In the genomic region with DNA sequence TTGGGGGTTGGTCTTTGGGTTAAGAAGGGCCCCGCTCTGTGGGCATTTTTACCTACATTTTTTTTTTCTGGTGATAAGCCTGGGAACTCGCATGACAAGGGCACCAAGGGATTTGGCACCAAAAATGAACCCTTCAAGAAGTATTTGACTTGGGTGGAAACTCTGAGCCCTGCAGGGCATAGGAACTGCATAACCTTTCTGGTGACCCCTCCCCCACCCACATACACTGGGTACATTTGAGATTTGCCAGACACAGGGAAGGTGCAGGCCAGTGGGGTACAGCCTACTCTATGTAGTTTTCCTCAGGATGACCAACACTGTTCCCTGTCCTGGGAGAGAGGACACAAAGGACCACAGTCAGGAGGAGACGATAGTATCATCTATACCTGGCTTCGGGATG, we compare ENCODE assay signal across 18 mouse cellular contexts. TPM values are rescaled to one million over a fixed set of nuclear protein-coding genes. Genes with fewer than 3 reads are reported as not detected.
DNase-seq lines count a peak whose midpoint lies in the region; ATAC-seq and TF ChIP-seq lines count a peak whose summit lies in the region.
"Had no signal": no experiment of that assay in that cellular context is flagged by ENCODE, and none has a peak within 500 bp of the region (broad histone marks: within the 10 kb centered on the region; RNA-seq: fewer than 3 reads in every experiment).

No protein-coding gene starts in this region.

- TF ChIP-seq CTCF in cortical plate, adult 2 months (IDR thresholded peaks at IDR 0.05; ENCODE audit: extremely low read depth, insufficient read depth, low read length), result no peak
- TF ChIP-seq CTCF in hindbrain, postnatal 0 days (IDR thresholded peaks at IDR 0.05; ENCODE audit: low read depth), result no peak

- peaks cover 67% of the 10 kb centered on the region for H3K4me1 ChIP-seq in heart, embryonic 15.5 days (replicated peaks)
- peaks cover 31% of the 10 kb centered on the region for H3K4me1 ChIP-seq in heart, embryonic 11.5 days (ENCODE audit: control insufficient read depth, insufficient read depth, low read length)
- peaks cover 7% of the 10 kb centered on the region for H3K4me1 ChIP-seq in kidney, embryonic 16.5 days (ENCODE audit: insufficient read depth, low read length)
- H3K4me1 ChIP-seq in cortical plate, adult 2 months (ENCODE audit: control insufficient read depth, insufficient read depth, low read length), result peaks cover 5% of the 10 kb centered on the region; the same call in 1 of the 2 replicates
- peaks cover 19% of the 10 kb centered on the region for H3K4me1 ChIP-seq in hindbrain, postnatal 0 days (ENCODE audit: insufficient read depth, low read length)

- 0 out of 2 replicates have a peak, but pooled peaks cover 3% of the 10 kb centered on the region for H3K27me3 ChIP-seq in heart, embryonic 15.5 days
- H3K27me3 ChIP-seq in heart, embryonic 11.5 days (ENCODE audit: control insufficient read depth, insufficient read depth, low read length), result peaks cover 11% of the 10 kb centered on the region
- H3K27me3 ChIP-seq in kidney, embryonic 16.5 days (ENCODE audit: insufficient read depth, low read length), result peaks cover 18% of the 10 kb centered on the region
- no peaks in the 10 kb centered on the region for H3K27me3 ChIP-seq in hindbrain, postnatal 0 days (ENCODE audit: insufficient read depth, low read length)
- H3K27me3 ChIP-seq: Patski had no signal

- H3K9ac ChIP-seq in heart, embryonic 15.5 days, result no peak overlapping the region
- no peak overlapping the region for H3K9ac ChIP-seq in heart, embryonic 11.5 days (ENCODE audit: low read depth, low read length)
- no peak overlapping the region for H3K9ac ChIP-seq in kidney, embryonic 16.5 days (replicated peaks; ENCODE audit: low read length)
- H3K9ac ChIP-seq in hindbrain, postnatal 0 days (replicated peaks; ENCODE audit: low read length), result no peak overlapping the region
- H3K9ac ChIP-seq: embryonic facial prominence, embryonic 12.5 days; heart, embryonic 12.5 days had no signal

- H3K27ac ChIP-seq in heart, embryonic 15.5 days, result peak overlapping the region; percentile 6; the same call in 1 of the 2 replicates
- no peak overlapping the region for H3K27ac ChIP-seq in heart, embryonic 11.5 days (ENCODE audit: low read depth, low read length)
- no peak overlapping the region for H3K27ac ChIP-seq in kidney, embryonic 16.5 days (ENCODE audit: low read length)
- H3K27ac ChIP-seq in cortical plate, adult 2 months (ENCODE audit: insufficient read depth, low read length), result no peak overlapping the region
- H3K27ac ChIP-seq in hindbrain, postnatal 0 days, result no peak overlapping the region
- H3K27ac ChIP-seq: embryonic facial prominence, embryonic 12.5 days had no signal

- no peak overlapping the region for H3K4me2 ChIP-seq in heart, embryonic 15.5 days
- H3K4me2 ChIP-seq in heart, embryonic 11.5 days, result no peak overlapping the region
- H3K4me2 ChIP-seq in kidney, embryonic 16.5 days (replicated peaks; ENCODE audit: low read depth, low read length), result no peak overlapping the region
- H3K4me2 ChIP-seq in hindbrain, postnatal 0 days (ENCODE audit: low read depth, low read length), result peak overlapping the region; percentile 86
- H3K4me2 ChIP-seq: embryonic facial prominence, embryonic 12.5 days had no signal

- no peak for TF ChIP-seq POLR2A in cortical plate, adult 2 months (IDR thresholded peaks at IDR 0.05; ENCODE audit: extremely low read depth, insufficient read depth, low read length)

- H3K9me3 ChIP-seq in heart, embryonic 15.5 days (replicated peaks), result no peaks in the 10 kb centered on the region
- no peaks in the 10 kb centered on the region for H3K9me3 ChIP-seq in heart, embryonic 11.5 days (replicated peaks; ENCODE audit: control insufficient read depth, low read length)
- H3K9me3 ChIP-seq in kidney, embryonic 16.5 days (ENCODE audit: low read length), result no peaks in the 10 kb centered on the region
- H3K9me3 ChIP-seq in hindbrain, postnatal 0 days (ENCODE audit: low read length), result no peaks in the 10 kb centered on the region
- H3K9me3 ChIP-seq: embryonic facial prominence, embryonic 12.5 days; heart, embryonic 12.5 days had no signal

- no peaks in the 10 kb centered on the region for H3K36me3 ChIP-seq in heart, embryonic 15.5 days
- no peaks in the 10 kb centered on the region for H3K36me3 ChIP-seq in heart, embryonic 11.5 days (ENCODE audit: control insufficient read depth, insufficient read depth, low read length)
- H3K36me3 ChIP-seq in kidney, embryonic 16.5 days (ENCODE audit: insufficient read depth, low read length), result no peaks in the 10 kb centered on the region
- no peaks in the 10 kb centered on the region for H3K36me3 ChIP-seq in hindbrain, postnatal 0 days (ENCODE audit: insufficient read depth, low read length)
- H3K36me3 ChIP-seq: embryonic facial prominence, embryonic 12.5 days; heart, embryonic 12.5 days had no signal

- 79% methylated on average over 4 of the region's 4 CpGs for WGBS in heart, embryonic 15.5 days
- WGBS in heart, embryonic 11.5 days (ENCODE audit: insufficient replicate concordance), result 78% methylated on average over 4 of the region's 4 CpGs
- WGBS in kidney, embryonic 16.5 days, result 85% methylated on average over 4 of the region's 4 CpGs
- WGBS in hindbrain, postnatal 0 days, result 85% methylated on average over 4 of the region's 4 CpGs

- DNase-seq in kidney, postnatal 25 days, result peak; percentile 52 to 61
- no peak for DNase-seq in hindbrain, postnatal 0 days (ENCODE audit: low spot score)
- no peak for DNase-seq in adrenal gland, adult (ENCODE audit: inconsistent age in 2 of 2, low spot score in 1 of 2)
- DNase-seq: cerebellum, adult 8-10 months; gastrocnemius, postnatal 36 days; liver; lung, adult 2 months; spleen, adult 18-20 months; thymus, adult 18-20 months had no signal

- H3K4me3 ChIP-seq in heart, embryonic 15.5 days, result no peak overlapping the region
- no peak overlapping the region for H3K4me3 ChIP-seq in heart, embryonic 11.5 days (ENCODE audit: low read depth, low read length)
- H3K4me3 ChIP-seq in kidney, embryonic 16.5 days (ENCODE audit: low read length), result no peak overlapping the region
- H3K4me3 ChIP-seq in cortical plate, adult 2 months (ENCODE audit: insufficient read depth, low read length), result peak overlapping the region; percentile 67; the same call in 1 of the 2 replicates
- 0 out of 2 replicates have a peak overlapping the region, but pooled peaks have one; percentile 1 for H3K4me3 ChIP-seq in hindbrain, postnatal 0 days (ENCODE audit: low read length)
- H3K4me3 ChIP-seq: embryonic facial prominence, embryonic 12.5 days; heart, embryonic 12.5 days had no signal

- ATAC-seq in heart, embryonic 15.5 days (replicated peaks; ENCODE audit: insufficient number of reproducible peaks, insufficient read depth, low FRiP score, low read depth), result no peak
- no peak for ATAC-seq in heart, embryonic 11.5 days (replicated peaks; ENCODE audit: insufficient number of reproducible peaks, low FRiP score, low TSS enrichment)
- ATAC-seq in kidney, embryonic 16.5 days (ENCODE audit: low FRiP score, low TSS enrichment), result no peak
- no peak for ATAC-seq in hindbrain, postnatal 0 days
- ATAC-seq: activated CD4-positive, CD25-positive, alpha-beta regulatory T cell, adult 4 months; Patski had no signal

RNA-seq across cellular contexts. Expression of gene Pak6, which starts 2.5 kb away (rescaled TPM):
- polyA plus RNA-seq in heart, embryonic 15.5 days (2015; fragmentation: Nextera tagmentation; extraction: Ambion mirVana), result 10.1 and 11.0 TPM in 2 replicates
- polyA plus RNA-seq in heart, embryonic 11.5 days (2014; fragmentation: Nextera tagmentation; extraction: Ambion mirVana), result 1.8 and 3.0 TPM in 2 replicates
- polyA plus RNA-seq in kidney, embryonic 16.5 days (2015; fragmentation: Nextera tagmentation; extraction: Ambion mirVana), result 0.60 and 1.4 TPM in 2 replicates
- polyA plus RNA-seq in cortical plate, adult 2 months (2012; rRNA removed), result 58.0 and 63.1 TPM in 2 replicates
- total RNA-seq in hindbrain, postnatal 0 days (2014; rRNA removed), result 74.6 and 79.0 TPM in 2 replicates
- polyA plus RNA-seq in hindbrain, postnatal 0 days (2015; fragmentation: Nextera tagmentation; extraction: Ambion mirVana), result 36.5 and 40.8 TPM in 2 replicates
- polyA plus RNA-seq: activated CD4-positive, CD25-positive, alpha-beta regulatory T cell, adult 4 months had no signal

RNA-seq across cellular contexts. Expression of gene Ankrd63, which starts 38.1 kb away (rescaled TPM):
- 2.7 and 3.6 TPM in 2 replicates for polyA plus RNA-seq in heart, embryonic 15.5 days (2015; fragmentation: Nextera tagmentation; extraction: Ambion mirVana)
- 0.66 and 0.80 TPM in 2 replicates for polyA plus RNA-seq in heart, embryonic 11.5 days (2014; fragmentation: Nextera tagmentation; extraction: Ambion mirVana)
- polyA plus RNA-seq in kidney, embryonic 16.5 days (2015; fragmentation: Nextera tagmentation; extraction: Ambion mirVana), result 0.25 and 0.30 TPM in 2 replicates
- 11.3 and 17.9 TPM in 2 replicates for polyA plus RNA-seq in cortical plate, adult 2 months (2012; rRNA removed)
- 0.18 TPM in 1 of 2 replicates, not detected in the other for total RNA-seq in hindbrain, postnatal 0 days (2014; rRNA removed)
- 0.08 TPM in 1 of 2 replicates, not detected in the other for polyA plus RNA-seq in hindbrain, postnatal 0 days (2015; fragmentation: Nextera tagmentation; extraction: Ambion mirVana)
- total RNA-seq: gastrocnemius, postnatal 36 days had no signal
- polyA plus RNA-seq: activated CD4-positive, CD25-positive, alpha-beta regulatory T cell, adult 4 months; embryonic facial prominence, embryonic 12.5 days; stomach, embryonic 14.5 days had no signal

Comparison
In these comparisons a context has a peak if more than half of its experiments do, and no peak if none do; other contexts are left out.
1. H3K4me3 ChIP-seq: peak in cortical plate, adult 2 months (single experiment) and hindbrain, postnatal 0 days (single experiment); none in heart, embryonic 15.5 days (single experiment), heart, embryonic 11.5 days (single experiment) and kidney, embryonic 16.5 days (single experiment).
2. DNase-seq: peak in kidney, postnatal 25 days (2 of 2); none in hindbrain, postnatal 0 days (single experiment) and adrenal gland, adult (0 of 2).